Mouse (Mus musculus) embryo, embryonic 9.5 days (tissue): ENCODE results near the gene B3gnt2.
A peak's percentile ranks its signal among the peaks of the same experiment; 100 is the strongest.

Experiments used
- DNase-seq: peaks from one replicate; pipeline ENCODE4 v3.0.0-alpha.2; 2017; ENCODE audit errors: extremely low spot score

B3gnt2 gene

DNA sequence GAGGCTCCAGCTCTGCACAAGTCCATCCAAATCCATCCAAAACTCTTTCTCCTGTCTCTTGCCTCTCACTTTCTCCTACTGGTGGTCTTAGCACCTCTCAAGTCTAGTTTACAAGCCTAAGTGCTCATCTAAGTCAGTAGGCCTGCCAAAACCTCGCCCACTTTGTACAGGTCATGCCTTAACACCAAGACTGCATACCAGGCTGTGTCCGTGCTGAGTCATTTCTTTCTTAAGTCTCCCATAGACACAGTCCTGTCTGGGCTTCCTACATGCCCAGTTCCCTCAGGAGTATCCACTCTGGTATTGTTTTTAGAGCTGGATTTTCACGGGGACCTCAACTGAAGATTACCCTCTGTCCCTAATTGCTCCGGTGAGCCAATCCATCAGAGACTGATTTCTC, 127.9 kb downstream of the B3gnt2 start:
- no peak for DNase-seq

DNA sequence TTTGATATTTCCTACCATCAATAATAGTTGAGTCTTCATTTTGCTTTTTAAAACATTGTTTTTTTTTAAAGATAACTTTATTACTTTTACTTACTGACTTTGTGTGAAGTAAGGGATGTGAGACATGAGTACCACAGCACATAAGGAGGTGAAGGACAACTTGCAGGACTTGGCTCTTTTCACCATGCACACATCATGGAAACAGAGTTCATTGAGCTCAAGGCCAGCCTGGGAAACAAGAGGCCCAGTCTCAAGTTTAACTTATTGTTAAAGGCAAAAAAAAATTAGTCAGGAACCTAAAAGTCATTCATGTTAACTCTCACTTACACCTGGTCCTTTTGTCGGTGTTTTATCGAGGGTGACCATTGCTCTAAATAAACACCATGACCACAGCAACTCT, 137.7 kb downstream of the B3gnt2 start:
- no peak for DNase-seq

DNA sequence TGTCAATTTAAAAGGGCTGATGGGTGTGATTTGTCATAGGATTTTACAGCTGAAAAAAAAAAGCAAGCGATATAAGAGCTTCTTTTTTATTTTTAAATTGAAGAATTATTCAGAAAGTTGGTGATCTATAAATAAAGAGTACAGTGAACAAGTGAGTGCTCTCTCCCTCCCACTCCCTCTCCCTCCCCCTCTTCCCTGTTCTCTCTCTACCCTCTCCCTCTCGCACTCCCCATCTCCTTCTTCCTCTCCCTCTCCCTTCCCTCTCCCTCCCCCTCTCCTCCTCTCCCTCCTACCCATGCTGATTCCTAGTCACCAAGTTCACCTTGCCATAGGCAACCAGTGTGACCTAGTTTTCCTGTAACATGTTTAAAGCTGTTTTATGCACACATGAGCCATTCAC, 140.7 kb downstream of the B3gnt2 start:
- DNase-seq: no peak

DNA sequence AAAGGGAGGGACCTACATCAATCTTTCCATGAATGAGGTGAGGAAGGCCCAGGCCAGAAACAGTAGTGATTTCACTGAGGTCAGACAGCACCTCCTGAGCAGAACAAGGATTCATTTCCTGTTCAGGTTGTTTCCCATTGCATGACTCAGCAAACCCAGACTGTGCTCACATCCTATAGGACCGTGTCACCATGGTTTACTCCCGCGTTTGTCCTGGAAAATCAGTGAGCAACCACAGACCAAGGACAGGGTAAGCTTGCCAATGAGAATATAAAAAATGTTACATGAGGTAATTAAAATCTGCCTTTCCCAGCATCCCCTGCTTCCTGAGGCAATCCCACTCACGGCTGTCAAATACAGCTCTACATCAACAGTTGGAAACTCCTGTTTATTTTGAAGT, 141.2 kb downstream of the B3gnt2 start:
- DNase-seq: no peak

DNA sequence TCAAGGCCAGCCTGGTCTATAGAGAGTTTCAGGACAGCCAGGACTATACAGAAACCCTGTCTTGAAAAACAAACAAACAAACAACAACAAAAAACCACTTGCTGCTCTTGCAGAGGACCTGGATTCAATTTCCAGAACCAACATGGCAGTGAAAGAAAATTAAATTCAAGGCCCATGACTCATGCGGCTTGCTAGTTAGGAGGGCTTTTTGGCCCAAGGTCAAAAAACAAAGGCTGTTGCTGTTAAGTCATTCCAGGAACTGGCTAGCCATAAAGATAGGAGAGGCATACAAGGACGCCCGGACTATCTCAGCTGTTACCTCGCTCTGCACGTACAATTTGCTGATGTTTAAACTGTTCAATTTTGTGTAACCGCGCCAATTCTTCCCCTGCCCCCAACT, 142.7 kb downstream of the B3gnt2 start:
- no peak for DNase-seq

DNA sequence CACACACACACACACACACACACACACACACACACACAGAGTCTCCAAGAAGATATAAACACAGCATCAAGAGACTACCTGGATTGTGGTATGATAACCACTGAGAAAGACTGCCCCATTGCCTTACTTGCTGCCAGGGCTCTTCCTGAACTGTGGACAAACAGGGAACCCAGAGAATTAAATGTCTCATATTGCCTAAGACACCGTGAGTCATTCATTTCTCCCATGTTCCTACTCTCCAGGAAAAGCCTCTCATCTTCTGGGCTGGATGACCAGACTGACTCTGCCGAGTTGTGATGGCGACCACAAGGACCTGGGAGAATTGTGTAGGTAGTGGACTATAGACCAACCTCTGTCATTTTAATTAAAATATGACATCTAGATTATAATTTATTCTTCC, 149.4 kb downstream of the B3gnt2 start:
- no peak for DNase-seq

DNA sequence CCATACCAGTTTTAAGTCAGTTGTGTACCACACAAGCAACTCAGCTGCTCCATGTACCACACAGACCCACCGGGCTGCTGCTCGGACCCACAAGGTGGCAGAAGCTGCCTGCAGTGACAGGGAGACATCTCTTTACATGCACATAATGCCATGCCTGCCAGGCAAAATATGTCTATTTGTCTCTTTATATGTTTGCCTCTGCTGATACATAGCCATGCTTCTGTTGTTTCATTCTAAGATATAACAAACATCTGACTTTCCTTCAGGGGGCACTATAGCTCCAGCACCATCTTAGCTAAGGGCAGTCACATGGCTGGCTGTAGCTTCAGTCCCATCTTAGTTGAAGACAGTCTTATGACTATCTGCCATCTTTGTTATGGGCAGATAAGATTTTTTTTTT, 150.2 kb downstream of the B3gnt2 start:
- peak; percentile 26 for DNase-seq
